Mouse (Mus musculus) liver, embryonic 16.5 days (tissue): ENCODE data around the gene Eif5a. TPM values are rescaled to one million over a fixed set of nuclear protein-coding genes. Genes with fewer than 3 reads are reported as not detected.
A peak's percentile ranks its signal among the peaks of the same experiment; 100 is the strongest.

Experiments used
- ATAC-seq: fragments of 200-750 bp; cut with Nextera tagmentation; 2 replicates; pipeline ENCODE4 v1.8.0; 2017; ENCODE audit warnings: low read depth, mild to moderate bottlenecking, moderate number of reproducible peaks, moderate library complexity
- H3K27ac ChIP-seq: fragments of 300-500 bp; sonication (generic); 2 replicates; pipeline ENCODE4 v1.5.1; 2014; ENCODE audit warnings: mild to moderate bottlenecking, low read length
- H3K27me3 ChIP-seq: fragments of 300-500 bp; sonication (generic); 2 replicates; pipeline ENCODE4 v1.6.1; 2014; ENCODE audit warnings: low read depth, low read length, mixed read lengths; ENCODE audit not compliant: control insufficient read depth, insufficient read depth
- H3K36me3 ChIP-seq: fragments of 300-500 bp; sonication (generic); 2 replicates; pipeline ENCODE4 v1.6.1; 2014; ENCODE audit warnings: mild to moderate bottlenecking; ENCODE audit not compliant: control insufficient read depth, insufficient read depth
- H3K4me1 ChIP-seq: fragments of 300-500 bp; sonication (generic); 2 replicates; pipeline ENCODE4 v1.6.1; 2014; ENCODE audit warnings: low read depth, low read length, mixed read lengths; ENCODE audit not compliant: control insufficient read depth
- H3K4me2 ChIP-seq: fragments of 300-500 bp; sonication (generic); 2 replicates; pipeline ENCODE4 v1.6.1; 2014; ENCODE audit warnings: low read depth, low read length, mixed read lengths
- H3K4me3 ChIP-seq: fragments of 300-500 bp; sonication (generic); 2 replicates; pipeline ENCODE4 v1.5.1; 2014; ENCODE audit warnings: low read depth, mild to moderate bottlenecking, low read length
- H3K9ac ChIP-seq: fragments of 300-500 bp; sonication (generic); 2 replicates; pipeline ENCODE4 v1.6.1; 2014; ENCODE audit warnings: low read depth, low read length
- H3K9me3 ChIP-seq: fragments of 300-500 bp; sonication (generic); replicated peaks from 2 replicates; pipeline ENCODE4 v1.6.1; 2016; ENCODE audit warnings: low read length; ENCODE audit not compliant: control insufficient read depth
- WGBS: fragments of 180-500 bp; shearing (Covaris S2); extraction: QIAGEN DNeasy Blood & Tissue Kit; methylation state at CpG from one replicate; pipeline ENCODE4 v1.1.7; 2014; ENCODE audit not compliant: insufficient replicate concordance; 5-methylcytosine and 5-hydroxymethylcytosine counted together
- polyA plus RNA-seq: library from polyadenylated mRNA; unstranded; fragments of >200 nt; fragmentation: Nextera tagmentation; extraction: Ambion mirVana; gene quantifications from 2 replicates; pipeline ENCODE4 v1.2.1, GENCODE M21; 2015

Eif5a gene
- 1,065 and 1,134 TPM in 2 replicates for polyA plus RNA-seq

DNA sequence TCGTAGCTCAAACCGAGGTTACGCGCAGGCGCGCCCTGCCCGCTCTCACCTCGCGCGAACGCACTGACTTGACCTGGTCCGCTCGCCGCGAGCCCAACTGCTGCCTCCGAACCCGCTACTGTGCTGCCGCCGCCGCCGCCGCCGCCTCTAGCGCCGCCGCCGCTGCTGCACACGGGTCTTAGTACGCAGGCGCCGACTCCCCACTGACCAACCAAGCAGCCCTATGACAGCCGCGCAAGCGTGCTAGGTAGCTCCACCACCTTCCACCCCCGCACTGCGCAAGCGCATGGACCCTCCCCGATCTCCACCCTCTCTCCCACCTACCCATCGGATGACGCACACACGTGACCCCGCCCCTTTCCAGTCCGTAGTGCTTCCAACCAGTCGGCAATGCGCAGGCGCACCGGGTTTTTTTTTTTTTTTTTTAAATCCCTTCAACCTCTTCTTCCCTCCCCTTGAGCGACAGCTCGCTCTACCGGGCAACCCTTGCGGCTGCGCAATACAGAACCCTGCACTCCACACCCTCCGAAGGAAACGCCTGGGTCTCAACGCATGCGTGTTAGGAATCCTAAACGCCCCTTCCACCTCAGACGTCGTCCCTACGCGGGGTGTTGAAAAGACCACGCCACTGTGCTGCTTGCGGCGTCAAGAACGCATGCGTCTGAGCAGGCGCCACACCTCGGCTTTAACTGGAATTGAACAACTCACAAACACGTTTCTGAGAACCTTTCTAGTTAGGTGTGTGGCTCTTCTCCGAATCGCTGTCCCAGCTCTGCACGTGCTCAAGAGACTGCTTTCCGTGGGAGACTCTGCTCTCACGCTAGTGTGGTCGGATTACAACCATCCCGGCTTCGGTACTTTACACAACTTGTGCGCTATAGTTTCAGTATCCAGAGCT is at the start of gene Eif5a:
Gene Eif5a, minus strand, starts transcription at position 845 of the 898 bp plus-strand sequence.
- Histone ChIP-seq H3K36me3 (peaks cover 25% of the 10 kb centered on the region), H3K9ac (peak within 1 kb of the TSS; percentile 98), H3K9me3 (no peaks in the 10 kb centered on the region), H3K4me3 (peak within 1 kb of the TSS; percentile 96), H3K27me3 (no peaks in the 10 kb centered on the region), H3K27ac (peak within 1 kb of the TSS; percentile 99), H3K4me2 (peak within 1 kb of the TSS; percentile 92), H3K4me1 (peaks cover 51% of the 10 kb centered on the region)
- peak; percentile 90 for ATAC-seq
- WGBS, result under 1% methylated on average over 78 of the region's 78 CpGs

- ATAC-seq, result no peak
- Histone ChIP-seq H3K9ac (no peak overlapping the region), H3K4me1 (peaks cover 10% of the 10 kb centered on the region), H3K9me3 (no peaks in the 10 kb centered on the region), H3K36me3 (peaks cover 15% of the 10 kb centered on the region), H3K27ac (no peak overlapping the region), H3K4me3 (no peak overlapping the region), H3K4me2 (no peak overlapping the region), H3K27me3 (peaks cover 21% of the 10 kb centered on the region)
- 59% methylated on average over 3 of the region's 3 CpGs for WGBS
Observed at GRCm38 (mm10) chr11:69970775-69971174, 49.0 kb upstream of the Eif5a start.

DNA sequence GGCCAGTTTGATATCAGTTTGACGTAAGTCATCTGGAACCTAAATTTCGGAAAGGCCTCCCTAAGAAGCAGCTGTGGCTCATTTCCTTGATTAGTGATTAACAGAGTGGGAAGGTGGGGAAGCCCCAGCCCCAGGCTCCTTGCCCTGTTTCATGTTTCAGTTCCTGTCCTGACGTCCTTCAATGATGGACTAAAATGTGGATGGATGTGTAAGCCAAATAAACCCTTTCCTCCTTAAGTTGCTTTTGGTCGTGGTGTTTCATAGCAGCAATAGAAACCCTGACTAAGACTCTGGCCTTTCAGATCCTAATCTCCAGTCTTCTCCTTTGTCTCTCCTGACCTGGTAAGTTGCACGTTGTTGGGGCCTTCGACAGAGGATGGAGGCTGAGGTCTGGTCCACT is 48.5 kb upstream of the Eif5a start:
- Histone ChIP-seq H3K4me1 (peaks cover 13% of the 10 kb centered on the region), H3K36me3 (peaks cover 12% of the 10 kb centered on the region), H3K27me3 (peaks cover 27% of the 10 kb centered on the region), H3K9me3 (no peaks in the 10 kb centered on the region), H3K9ac (no peak overlapping the region), H3K4me3 (no peak overlapping the region), H3K4me2 (no peak overlapping the region), H3K27ac (no peak overlapping the region)
- no peak for ATAC-seq
- WGBS, result 79% methylated on average over 6 of the region's 6 CpGs

GRCm38 (mm10) chr11:69968793-69969192 is 47.0 kb upstream of the Eif5a start:
- Histone ChIP-seq H3K4me3 (no peak overlapping the region), H3K4me1 (peaks cover 14% of the 10 kb centered on the region), H3K36me3 (peaks cover 7% of the 10 kb centered on the region), H3K27ac (no peak overlapping the region), H3K4me2 (no peak overlapping the region), H3K9me3 (no peaks in the 10 kb centered on the region), H3K9ac (no peak overlapping the region), H3K27me3 (peaks cover 41% of the 10 kb centered on the region)
- WGBS, result 63% methylated on average over 4 of the region's 4 CpGs
- no peak for ATAC-seq

- Histone ChIP-seq H3K36me3 (peaks cover 4% of the 10 kb centered on the region; the same call in 1 of the 2 replicates), H3K9ac (no peak overlapping the region), H3K27me3 (peaks cover 58% of the 10 kb centered on the region), H3K9me3 (no peaks in the 10 kb centered on the region), H3K4me2 (peak overlapping the region; percentile 59), H3K4me3 (peak overlapping the region; percentile 44), H3K4me1 (peaks cover 14% of the 10 kb centered on the region), H3K27ac (no peak overlapping the region)
- no peak for ATAC-seq
- WGBS, result 29% methylated on average over 17 of the region's 17 CpGs
Observed at GRCm38 (mm10) chr11:69966860-69967517, 45.2 kb upstream of the Eif5a start.

GRCm38 (mm10) chr11:69966006-69966859 is 44.5 kb upstream of the Eif5a start:
- WGBS, result 1% methylated on average over 58 of the region's 59 CpGs

GRCm38 (mm10) chr11:69965271-69966005 is 43.7 kb upstream of the Eif5a start:
- Histone ChIP-seq H3K27me3 (peaks cover 62% of the 10 kb centered on the region), H3K4me3 (peak overlapping the region; percentile 34), H3K27ac (no peak overlapping the region), H3K36me3 (peaks cover 4% of the 10 kb centered on the region; the same call in 1 of the 2 replicates), H3K4me1 (peaks cover 14% of the 10 kb centered on the region), H3K9me3 (no peaks in the 10 kb centered on the region), H3K4me2 (peak overlapping the region; percentile 41), H3K9ac (no peak overlapping the region)
- WGBS, result 4% methylated on average over 47 of the region's 49 CpGs
- no peak for ATAC-seq

More at GRCm38 (mm10) chr11:69966006-69966859, 44.5 kb upstream of the Eif5a start:
- Histone ChIP-seq H3K9me3 (no peaks in the 10 kb centered on the region), H3K36me3 (peaks cover 4% of the 10 kb centered on the region; the same call in 1 of the 2 replicates), H3K9ac (no peak overlapping the region), H3K27me3 (peaks cover 62% of the 10 kb centered on the region), H3K4me3 (peak overlapping the region; percentile 44), H3K27ac (no peak overlapping the region), H3K4me1 (peaks cover 14% of the 10 kb centered on the region), H3K4me2 (peak overlapping the region; percentile 59)
- peak; percentile 64 for ATAC-seq
